Mouse (Mus musculus): ENCODE data around the gene Gm20696. TPM values are rescaled to one million over a fixed set of nuclear protein-coding genes. Genes with fewer than 3 reads are reported as not detected.

The Gm20696 gene
- polyA plus RNA-seq, 1 experiment = 2.8 TPM

- Histone ChIP-seq H3K4me3 (replicated peaks; ENCODE audit: insufficient read depth, low read depth, low read length) (no peak overlapping the region), H3K27ac (ENCODE audit: insufficient read depth, low read length) (no peak overlapping the region), H3K27me3 (ENCODE audit: control insufficient read depth, insufficient read depth, low read length) (no peaks in the 10 kb centered on the region), H3K4me1 (ENCODE audit: control insufficient read depth, insufficient read depth, low read length) (peaks cover 4% of the 10 kb centered on the region; the same call in 1 of the 2 replicates)
- no peak for DNase-seq
- TF ChIP-seq POLR2A (IDR thresholded peaks at IDR 0.05; ENCODE audit: borderline replicate concordance, insufficient read depth, low read length) = no peak
- TF ChIP-seq CTCF (IDR thresholded peaks at IDR 0.05; ENCODE audit: borderline replicate concordance, insufficient read depth, low read depth, low read length) = no peak
- WGBS = 76% methylated on average over 7 of the region's 7 CpGs
These were observed 449.4 kb downstream of the Gm20696 start for GRCm38 (mm10) chr6:99217155-99217554.

GRCm38 (mm10) chr6:99212461-99212860, 454.1 kb downstream of the Gm20696 start:
- no peak for TF ChIP-seq POLR2A (IDR thresholded peaks at IDR 0.05; ENCODE audit: borderline replicate concordance, insufficient read depth, low read length)
- no peak for TF ChIP-seq CTCF (IDR thresholded peaks at IDR 0.05; ENCODE audit: borderline replicate concordance, insufficient read depth, low read depth, low read length)
- no peak for DNase-seq
- Histone ChIP-seq H3K27me3 (ENCODE audit: control insufficient read depth, insufficient read depth, low read length) (no peaks in the 10 kb centered on the region), H3K4me1 (ENCODE audit: control insufficient read depth, insufficient read depth, low read length) (peaks cover 4% of the 10 kb centered on the region), H3K4me3 (replicated peaks; ENCODE audit: insufficient read depth, low read depth, low read length) (no peak overlapping the region), H3K27ac (ENCODE audit: insufficient read depth, low read length) (no peak overlapping the region)
- WGBS = 92% methylated on average over 4 of the region's 4 CpGs

GRCm38 (mm10) chr6:99211663-99212333, 454.8 kb downstream of the Gm20696 start:
- DNase-seq = no peak
- 96% methylated on average over 5 of the region's 5 CpGs for WGBS
- H3K4me1 ChIP-seq (ENCODE audit: control insufficient read depth, insufficient read depth, low read length) = no peaks in the 10 kb centered on the region; the same call in 1 of the 2 replicates
- no peak for TF ChIP-seq CTCF (IDR thresholded peaks at IDR 0.05; ENCODE audit: borderline replicate concordance, insufficient read depth, low read depth, low read length)
- no peak for TF ChIP-seq POLR2A (IDR thresholded peaks at IDR 0.05; ENCODE audit: borderline replicate concordance, insufficient read depth, low read length)
- H3K4me3 ChIP-seq (replicated peaks; ENCODE audit: insufficient read depth, low read depth, low read length) = no peak overlapping the region
- H3K27ac ChIP-seq (ENCODE audit: insufficient read depth, low read length) = no peak overlapping the region
- H3K27me3 ChIP-seq (ENCODE audit: control insufficient read depth, insufficient read depth, low read length) = no peaks in the 10 kb centered on the region

- TF ChIP-seq POLR2A (IDR thresholded peaks at IDR 0.05; ENCODE audit: borderline replicate concordance, insufficient read depth, low read length) = no peak
- no peak for TF ChIP-seq CTCF (IDR thresholded peaks at IDR 0.05; ENCODE audit: borderline replicate concordance, insufficient read depth, low read depth, low read length)
- Histone ChIP-seq H3K4me1 (ENCODE audit: control insufficient read depth, insufficient read depth, low read length) (no peaks in the 10 kb centered on the region; the same call in 1 of the 2 replicates), H3K27me3 (ENCODE audit: control insufficient read depth, insufficient read depth, low read length) (no peaks in the 10 kb centered on the region), H3K4me3 (replicated peaks; ENCODE audit: insufficient read depth, low read depth, low read length) (no peak overlapping the region), H3K27ac (ENCODE audit: insufficient read depth, low read length) (no peak overlapping the region)
- WGBS = 19% methylated on average over 7 of the region's 7 CpGs
- DNase-seq = peak in 1 of 2 experiments; percentile 12
These were observed 456.4 kb downstream of the Gm20696 start for GRCm38 (mm10) chr6:99210161-99210560.

Other genes starting within 250 kb of the Gm20696 start
- 21.0 and 22.0 TPM in 2 replicates for gene Foxp1, start 144.1 kb downstream of the Gm20696 start, polyA plus RNA-seq (2012; rRNA removed)
- gene Eif4e3, start within 50 bp of the Gm20696 start, polyA plus RNA-seq (2012; rRNA removed) = 16.0 and 17.0 TPM in 2 replicates
- gene Gpr27, start 25.9 kb upstream of the Gm20696 start, polyA plus RNA-seq (2012; rRNA removed) = 10.0 and 10.4 TPM in 2 replicates
- gene Prok2, start 59.6 kb upstream of the Gm20696 start, polyA plus RNA-seq (2012; rRNA removed) = not detected in 2 replicates

Data from cerebellum, adult 2 months (tissue).